Comparison of ENCODE assay signal across 18 mouse cellular contexts in the genomic region with DNA sequence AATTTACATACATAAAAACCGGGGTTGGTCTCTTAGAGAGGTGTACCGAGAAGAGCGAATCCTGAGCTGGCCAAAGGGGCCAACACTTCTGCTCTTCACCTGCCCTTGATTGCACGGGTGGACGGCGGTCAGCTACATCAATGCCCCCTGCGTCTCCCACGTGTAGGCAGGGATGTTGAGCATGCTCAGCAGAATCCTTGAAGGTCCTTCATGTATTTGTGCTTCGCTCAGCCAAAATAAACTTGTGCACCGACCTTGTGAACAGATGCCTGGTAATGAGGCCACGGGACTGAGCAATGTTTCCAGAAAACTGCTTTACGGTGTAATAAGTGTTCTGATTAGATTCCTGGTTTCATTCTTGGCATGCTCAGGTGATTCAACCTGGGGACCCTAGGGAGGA.
DNase-seq lines count a peak whose midpoint lies in the region; ATAC-seq and TF ChIP-seq lines count a peak whose summit lies in the region.
"Had no signal": no experiment of that assay in that cellular context is flagged by ENCODE, and none has a peak within 500 bp of the region (broad histone marks: within the 10 kb centered on the region; RNA-seq: fewer than 3 reads in every experiment).

No protein-coding gene starts in this region.

- 70% methylated on average over 12 of the region's 12 CpGs for WGBS in kidney, embryonic 14.5 days

- DNase-seq in cerebellum, adult 18-20 months = peak; percentile 41 to 42
- no peak for DNase-seq in cerebellum, postnatal 14 days
- peak; percentile 67 for DNase-seq in kidney, adult 18-20 months
- no peak for DNase-seq in ES-E14 (ENCODE audit: low read depth, low spot score)
- DNase-seq in kidney, postnatal 25 days = peak; percentile 66 to 85
- DNase-seq in left cerebral cortex, postnatal 14 days (ENCODE audit: low spot score in 2 of 2) = no peak
- DNase-seq: embryo, embryonic 11 days; forebrain, postnatal 0 days; gastrocnemius, adult 2 months; heart, adult 2 months; lung, embryonic 14.5 days; right cerebral cortex, postnatal 4 days had no signal

- H3K9ac ChIP-seq in kidney, embryonic 14.5 days (ENCODE audit: low read depth, low read length) = no peak overlapping the region
- no peak overlapping the region for H3K9ac ChIP-seq in ES-E14 (ENCODE audit: insufficient read depth, low read depth, low read length, poor library complexity, severe bottlenecking)
- H3K9ac ChIP-seq: forebrain, postnatal 0 days; hindbrain, embryonic 15.5 days; limb, embryonic 15.5 days; lung, embryonic 14.5 days; midbrain, embryonic 13.5 days had no signal

- ATAC-seq in kidney, embryonic 14.5 days (ENCODE audit: low FRiP score, low TSS enrichment) = no peak
- ATAC-seq in erythroblast, adult 5-6 weeks (replicated peaks; ENCODE audit: low FRiP score, poor library complexity, severe bottlenecking) = no peak
- ATAC-seq: forebrain, postnatal 0 days; midbrain, embryonic 13.5 days had no signal

- no peak overlapping the region for H3K4me2 ChIP-seq in kidney, embryonic 14.5 days (replicated peaks; ENCODE audit: low read depth, low read length)
- H3K4me2 ChIP-seq: hindbrain, embryonic 15.5 days; limb, embryonic 15.5 days; lung, embryonic 14.5 days; midbrain, embryonic 13.5 days had no signal

- H3K27me3 ChIP-seq in kidney, embryonic 14.5 days (ENCODE audit: control insufficient read depth, insufficient read depth, low read length) = no peaks in the 10 kb centered on the region
- H3K27me3 ChIP-seq: hindbrain, embryonic 15.5 days; limb, embryonic 15.5 days; midbrain, embryonic 13.5 days had no signal

- no peak overlapping the region for H3K27ac ChIP-seq in kidney, embryonic 14.5 days (ENCODE audit: low read depth, low read length)
- no peak overlapping the region; the same call in 1 of the 2 replicates for H3K27ac ChIP-seq in ES-E14 (ENCODE audit: insufficient read depth, low read depth, low read length, poor library complexity, severe bottlenecking)
- H3K27ac ChIP-seq: gastrocnemius, adult 2 months; heart, adult 2 months; hindbrain, embryonic 15.5 days; limb, embryonic 15.5 days; midbrain, embryonic 13.5 days had no signal

- H3K4me1 ChIP-seq in kidney, embryonic 14.5 days (ENCODE audit: control insufficient read depth, insufficient read depth, low read length) = 0 out of 2 replicates have a peak, but pooled peaks cover 5% of the 10 kb centered on the region
- peaks cover 7 to 15% of the 10 kb centered on the region in 2 experiments; a peak in 2 of 4 replicates for H3K4me1 ChIP-seq in ES-E14 (ENCODE audit: control insufficient read depth in 2 of 2, insufficient read depth in 2 of 2, low read length in 2 of 2, poor library complexity in 1 of 2)

- no peak overlapping the region for H3K4me3 ChIP-seq in kidney, embryonic 14.5 days (ENCODE audit: low read length)
- H3K4me3 ChIP-seq in ES-E14 (ENCODE audit: insufficient read depth in 1 of 2, low read depth in 1 of 2, low read length in 2 of 2, poor library complexity in 1 of 2, severe bottlenecking in 1 of 2) = no peak overlapping the region
- H3K4me3 ChIP-seq: erythroblast, embryonic 14.5 days; gastrocnemius, adult 2 months; heart, adult 2 months; hindbrain, embryonic 15.5 days; limb, embryonic 15.5 days; midbrain, embryonic 13.5 days had no signal

- peaks cover 8% of the 10 kb centered on the region; the same call in 1 of the 2 replicates for H3K36me3 ChIP-seq in kidney, embryonic 14.5 days (ENCODE audit: control insufficient read depth, insufficient read depth, low read length)
- 0 out of 2 replicates have a peak, but pooled peaks cover 2% of the 10 kb centered on the region for H3K36me3 ChIP-seq in ES-E14 (ENCODE audit: control insufficient read depth, insufficient read depth, low read length, poor library complexity, severe bottlenecking)
- H3K36me3 ChIP-seq: hindbrain, embryonic 15.5 days had no signal

- in situ Hi-C loops in ES-E14 (cut with MboI; ENCODE audit: low sequenced_read_pairs in 2 of 2, unreplicated experiment in 2 of 2) = no loop called here

- intact Hi-C loops in left cerebral cortex, postnatal 14 days (cut with DNase I) = loop anchor here (10.0 kb wide), 1 partner anchor 156 kb away; no protein-coding TSS in a partner anchor

- no peaks in the 10 kb centered on the region for H3K9me3 ChIP-seq in kidney, embryonic 14.5 days (ENCODE audit: control insufficient read depth, low read length)
- H3K9me3 ChIP-seq in ES-E14 (ENCODE audit: control insufficient read depth, insufficient read depth, low read depth, low read length) = no peaks in the 10 kb centered on the region
- H3K9me3 ChIP-seq: hindbrain, embryonic 15.5 days; limb, embryonic 15.5 days; midbrain, embryonic 13.5 days had no signal

TF ChIP-seq in ES-E14, 5 proteins besides CTCF, POLR2A, EP300 and RAD21:
- TF ChIP-seq ZC3H11A (IDR thresholded peaks at IDR 0.05; ENCODE audit: borderline replicate concordance, low read depth, low read length) = no peak
- TF ChIP-seq MAFK (IDR thresholded peaks at IDR 0.05; ENCODE audit: insufficient read depth, low read depth, low read length) = 0 out of 2 replicates have a peak, but pooled peaks have one; percentile 11
- TF ChIP-seq HCFC1 (IDR thresholded peaks at IDR 0.05; ENCODE audit: borderline replicate concordance, insufficient read depth, low read length) = no peak
- no peak for TF ChIP-seq ZNF384 (IDR thresholded peaks at IDR 0.05; ENCODE audit: low read depth, low read length)
TF ChIP-seq in ES-E14: peak in this region for 1.

Comparison
In these comparisons a context has a peak if more than half of its experiments do, and no peak if none do; other contexts are left out.
1. DNase-seq: peak in cerebellum, adult 18-20 months (2 of 2), kidney, adult 18-20 months (single experiment) and kidney, postnatal 25 days (2 of 2); none in cerebellum, postnatal 14 days (0 of 2), ES-E14 (single experiment) and left cerebral cortex, postnatal 14 days (0 of 2).